Mouse (Mus musculus) liver, embryonic 12.5 days (tissue): ENCODE data around the gene Kcnk3. TPM values are rescaled to one million over a fixed set of nuclear protein-coding genes. Genes with fewer than 3 reads are reported as not detected.

ENCODE experiments used
- ATAC-seq: fragments of 200-750 bp; cut with Nextera tagmentation; 2 replicates; pipeline ENCODE4 v1.8.0; 2017; ENCODE audit warnings: moderate number of reproducible peaks, mild to moderate bottlenecking, moderate library complexity
- H3K27ac ChIP-seq: fragments of 300-500 bp; sonication (generic); 2 replicates; pipeline ENCODE4 v1.5.1; 2016; ENCODE audit warnings: mild to moderate bottlenecking
- H3K27me3 ChIP-seq: fragments of 300-500 bp; sonication (generic); replicated peaks from 2 replicates; pipeline ENCODE4 v1.6.1; 2016; ENCODE audit warnings: mild to moderate bottlenecking, moderate library complexity
- H3K36me3 ChIP-seq: fragments of 300-500 bp; sonication (generic); 2 replicates; pipeline ENCODE4 v1.6.1; 2016; ENCODE audit warnings: mild to moderate bottlenecking, moderate library complexity
- H3K4me1 ChIP-seq: fragments of 300-500 bp; sonication (generic); 2 replicates; pipeline ENCODE4 v1.6.1; 2016
- H3K4me2 ChIP-seq: fragments of 300-500 bp; sonication (generic); 2 replicates; pipeline ENCODE4 v1.6.1; 2016; ENCODE audit warnings: mild to moderate bottlenecking, moderate library complexity
- H3K4me3 ChIP-seq: fragments of 300-500 bp; sonication (generic); 2 replicates; pipeline ENCODE4 v1.5.1; 2016; ENCODE audit warnings: mild to moderate bottlenecking, moderate library complexity
- H3K9ac ChIP-seq: fragments of 300-500 bp; sonication (generic); 2 replicates; pipeline ENCODE4 v1.6.1; 2016; ENCODE audit warnings: mild to moderate bottlenecking, moderate library complexity
- H3K9me3 ChIP-seq: fragments of 300-500 bp; sonication (generic); replicated peaks from 2 replicates; pipeline ENCODE4 v1.6.1; 2016; ENCODE audit warnings: mild to moderate bottlenecking, moderate library complexity
- WGBS: fragments of 180-500 bp; shearing (Covaris S2); methylation state at CpG from one replicate; pipeline ENCODE4 v1.1.7; 2016; ENCODE audit not compliant: insufficient replicate concordance; 5-methylcytosine and 5-hydroxymethylcytosine counted together
- polyA plus RNA-seq: library from polyadenylated mRNA; unstranded; fragments of >200 nt; fragmentation: Nextera tagmentation; extraction: Ambion mirVana; gene quantifications from 2 replicates; pipeline ENCODE4 v1.2.1, GENCODE M21; 2016

Gene Kcnk3
- polyA plus RNA-seq, 1 experiment from 2014 or later, result 0.08 TPM

GRCm38 (mm10) chr5:30571820-30572219, 16.1 kb upstream of the Kcnk3 start:
- Histone ChIP-seq H3K27me3 (peaks cover 7% of the 10 kb centered on the region; the same call in 1 of the 2 replicates), H3K9ac (no peak overlapping the region), H3K27ac (no peak overlapping the region), H3K4me1 (peaks cover 11% of the 10 kb centered on the region), H3K4me3 (no peak overlapping the region), H3K4me2 (no peak overlapping the region), H3K9me3 (no peaks in the 10 kb centered on the region), H3K36me3 (no peaks in the 10 kb centered on the region)
- 55% methylated on average over 5 of the region's 5 CpGs for WGBS
- no peak for ATAC-seq

GRCm38 (mm10) chr5:30574367-30574766, 13.6 kb upstream of the Kcnk3 start:
- Histone ChIP-seq H3K9me3 (no peaks in the 10 kb centered on the region), H3K4me1 (peaks cover 12% of the 10 kb centered on the region), H3K4me3 (no peak overlapping the region), H3K9ac (no peak overlapping the region), H3K36me3 (no peaks in the 10 kb centered on the region), H3K27ac (no peak overlapping the region), H3K27me3 (peaks cover 27% of the 10 kb centered on the region), H3K4me2 (no peak overlapping the region)
- WGBS, result 71% methylated on average over 8 of the region's 8 CpGs
- ATAC-seq, result no peak

- no peak overlapping the region for H3K27ac ChIP-seq
- H3K4me2 ChIP-seq, result no peak overlapping the region
- WGBS, result 20% methylated on average over 7 of the region's 7 CpGs
- H3K4me1 ChIP-seq, result peaks cover 12% of the 10 kb centered on the region
- no peaks in the 10 kb centered on the region for H3K36me3 ChIP-seq
- no peak overlapping the region for H3K9ac ChIP-seq
- no peaks in the 10 kb centered on the region for H3K9me3 ChIP-seq
- ATAC-seq, result peak; percentile 73; the same call in 1 of the 2 replicates
- no peak overlapping the region for H3K4me3 ChIP-seq
- peaks cover 27% of the 10 kb centered on the region for H3K27me3 ChIP-seq
Observed at GRCm38 (mm10) chr5:30576233-30576632, 11.7 kb upstream of the Kcnk3 start.

- H3K9ac ChIP-seq, result no peak overlapping the region
- H3K9me3 ChIP-seq, result no peaks in the 10 kb centered on the region
- no peak overlapping the region for H3K4me2 ChIP-seq
- ATAC-seq, result no peak
- H3K4me3 ChIP-seq, result no peak overlapping the region
- peaks cover 27% of the 10 kb centered on the region for H3K27me3 ChIP-seq
- H3K4me1 ChIP-seq, result peaks cover 12% of the 10 kb centered on the region
- H3K36me3 ChIP-seq, result no peaks in the 10 kb centered on the region
- H3K27ac ChIP-seq, result no peak overlapping the region
- WGBS, result 57% methylated on average over 9 of the region's 9 CpGs
Observed at GRCm38 (mm10) chr5:30577251-30577650, 10.7 kb upstream of the Kcnk3 start.

- no peaks in the 10 kb centered on the region for H3K36me3 ChIP-seq
- no peak for ATAC-seq
- H3K4me3 ChIP-seq, result no peak overlapping the region
- peaks cover 27% of the 10 kb centered on the region for H3K27me3 ChIP-seq
- no peak overlapping the region for H3K4me2 ChIP-seq
- H3K4me1 ChIP-seq, result peaks cover 14% of the 10 kb centered on the region
- no peak overlapping the region for H3K9ac ChIP-seq
- WGBS, result 67% methylated on average over 12 of the region's 12 CpGs
- no peaks in the 10 kb centered on the region for H3K9me3 ChIP-seq
- H3K27ac ChIP-seq, result no peak overlapping the region
Observed at GRCm38 (mm10) chr5:30577654-30578310, 10.2 kb upstream of the Kcnk3 start.

- Histone ChIP-seq H3K9me3 (no peaks in the 10 kb centered on the region), H3K4me1 (peaks cover 17% of the 10 kb centered on the region), H3K27ac (no peak overlapping the region), H3K27me3 (peaks cover 32% of the 10 kb centered on the region), H3K4me2 (no peak overlapping the region), H3K36me3 (no peaks in the 10 kb centered on the region), H3K9ac (no peak overlapping the region), H3K4me3 (no peak overlapping the region)
- 54% methylated on average over 6 of the region's 6 CpGs for WGBS
- no peak for ATAC-seq
Observed at GRCm38 (mm10) chr5:30578445-30579080, 9.4 kb upstream of the Kcnk3 start.

- peaks cover 17% of the 10 kb centered on the region for H3K4me1 ChIP-seq
- no peak overlapping the region for H3K27ac ChIP-seq
- ATAC-seq, result no peak
- H3K36me3 ChIP-seq, result no peaks in the 10 kb centered on the region
- no peak overlapping the region for H3K9ac ChIP-seq
- peaks cover 45% of the 10 kb centered on the region for H3K27me3 ChIP-seq
- H3K4me2 ChIP-seq, result no peak overlapping the region
- no peak overlapping the region for H3K4me3 ChIP-seq
- WGBS, result 50% methylated on average over 6 of the region's 6 CpGs
- no peaks in the 10 kb centered on the region for H3K9me3 ChIP-seq
Observed at GRCm38 (mm10) chr5:30580725-30581124, 7.2 kb upstream of the Kcnk3 start.

GRCm38 (mm10) chr5:30582017-30582416, 6.0 kb upstream of the Kcnk3 start:
- Histone ChIP-seq H3K27me3 (peaks cover 58% of the 10 kb centered on the region), H3K4me3 (no peak overlapping the region), H3K4me1 (peaks cover 5% of the 10 kb centered on the region; the same call in 1 of the 2 replicates), H3K27ac (no peak overlapping the region), H3K9me3 (no peaks in the 10 kb centered on the region), H3K36me3 (no peaks in the 10 kb centered on the region), H3K9ac (no peak overlapping the region), H3K4me2 (no peak overlapping the region)
- no peak for ATAC-seq
- 66% methylated on average over 5 of the region's 5 CpGs for WGBS

- H3K4me1 ChIP-seq, result peaks cover 14% of the 10 kb centered on the region; the same call in 1 of the 2 replicates
- ATAC-seq, result no peak
- no peaks in the 10 kb centered on the region for H3K9me3 ChIP-seq
- H3K27me3 ChIP-seq, result peaks cover 84% of the 10 kb centered on the region
- no peak overlapping the region for H3K9ac ChIP-seq
- 60% methylated on average over 3 of the region's 3 CpGs for whole genome bisulfite sequencing
- H3K36me3 ChIP-seq, result no peaks in the 10 kb centered on the region
- H3K4me2 ChIP-seq, result no peak overlapping the region
- H3K4me3 ChIP-seq, result no peak overlapping the region
- no peak overlapping the region for H3K27ac ChIP-seq
Observed at GRCm38 (mm10) chr5:30586616-30587015, 1.4 kb upstream of the Kcnk3 start.

GRCm38 (mm10) chr5:30587101-30587500, 869 bp upstream of the Kcnk3 start:
- no peak for ATAC-seq
- no peak overlapping the region for H3K27ac ChIP-seq
- H3K4me3 ChIP-seq, result no peak overlapping the region
- H3K9me3 ChIP-seq, result no peaks in the 10 kb centered on the region
- no peak overlapping the region for H3K9ac ChIP-seq
- H3K27me3 ChIP-seq, result peaks cover 89% of the 10 kb centered on the region
- no peak overlapping the region for H3K4me2 ChIP-seq
- peaks cover 14% of the 10 kb centered on the region; the same call in 1 of the 2 replicates for H3K4me1 ChIP-seq
- H3K36me3 ChIP-seq, result no peaks in the 10 kb centered on the region
- 20% methylated on average over 2 of the region's 2 CpGs for WGBS

- no peak for ATAC-seq
- no peaks in the 10 kb centered on the region for H3K36me3 ChIP-seq
- no peak overlapping the region for H3K9ac ChIP-seq
- peaks cover 91% of the 10 kb centered on the region for H3K27me3 ChIP-seq
- WGBS, result 2% methylated on average over 51 of the region's 70 CpGs
- peak overlapping the region; percentile 38 for H3K4me3 ChIP-seq
- H3K27ac ChIP-seq, result no peak overlapping the region
- peak overlapping the region; percentile 69 for H3K4me2 ChIP-seq
- no peaks in the 10 kb centered on the region for H3K9me3 ChIP-seq
- peaks cover 9% of the 10 kb centered on the region; the same call in 1 of the 2 replicates for H3K4me1 ChIP-seq
Observed at GRCm38 (mm10) chr5:30588301-30588968, 465 bp downstream of the Kcnk3 start.

- Histone ChIP-seq H3K9me3 (no peaks in the 10 kb centered on the region), H3K27ac (no peak overlapping the region), H3K4me1 (peaks cover 11% of the 10 kb centered on the region), H3K9ac (no peak overlapping the region), H3K27me3 (peaks cover 93% of the 10 kb centered on the region), H3K4me3 (peak overlapping the region; percentile 38), H3K4me2 (peak overlapping the region; percentile 69), H3K36me3 (no peaks in the 10 kb centered on the region)
- ATAC-seq, result no peak
- 47% methylated on average over 4 of the region's 4 CpGs for WGBS
Observed at GRCm38 (mm10) chr5:30589069-30589468, 1.1 kb downstream of the Kcnk3 start.
